Mouse (Mus musculus) cerebellum, adult (tissue): ENCODE results near the gene Hormad1.
"Not testable (repeated sequence)": the region's sequence is repeated elsewhere in the genome, so short reads cannot be mapped to it uniquely, and the experiment has no call there.

Experiments used
- ATAC-seq: cut with Nextera tagmentation; 2 replicates; pipeline ENCODE4 v1.9.2; 2017; ENCODE audit warnings: mild to moderate bottlenecking, moderate library complexity, mixed read lengths; ENCODE audit not compliant: insufficient number of reproducible peaks, low FRiP score, low TSS enrichment

Hormad1 gene

GRCm38 (mm10) chr3:95559437-95559836 lies at the start of gene Hormad1:
Gene Hormad1 (plus strand): TSS chr3:95559677.
- no peak for ATAC-seq

- no peak for ATAC-seq
Observed at GRCm38 (mm10) chr3:95511611-95512180, 47.8 kb upstream of the Hormad1 start.

GRCm38 (mm10) chr3:95516614-95517041 lies 42.8 kb upstream of the Hormad1 start:
- ATAC-seq = no peak

- no peak; the same call in 1 of the 2 replicates for ATAC-seq
Observed at GRCm38 (mm10) chr3:95517493-95517898, 42.0 kb upstream of the Hormad1 start.

GRCm38 (mm10) chr3:95518891-95519290 lies 40.6 kb upstream of the Hormad1 start:
- no peak for ATAC-seq

GRCm38 (mm10) chr3:95519315-95519714 lies 40.2 kb upstream of the Hormad1 start:
- no peak for ATAC-seq

- no peak for ATAC-seq
Observed at GRCm38 (mm10) chr3:95520100-95520499, 39.4 kb upstream of the Hormad1 start.

- ATAC-seq = no peak
Observed at GRCm38 (mm10) chr3:95521168-95521567, 38.3 kb upstream of the Hormad1 start.

GRCm38 (mm10) chr3:95523662-95524061 lies 35.8 kb upstream of the Hormad1 start:
- no peak for ATAC-seq

- ATAC-seq = no peak
Observed at GRCm38 (mm10) chr3:95524673-95525072, 34.8 kb upstream of the Hormad1 start.

- no peak for ATAC-seq
Observed at GRCm38 (mm10) chr3:95526111-95526510, 33.4 kb upstream of the Hormad1 start.

GRCm38 (mm10) chr3:95526622-95527211 lies 32.8 kb upstream of the Hormad1 start, which contains the start of gene Ctss:
Gene Ctss (plus strand): TSS chr3:95526786.
- ATAC-seq = no peak

GRCm38 (mm10) chr3:95529814-95530213 lies 29.7 kb upstream of the Hormad1 start:
- no peak for ATAC-seq

GRCm38 (mm10) chr3:95531025-95531424 lies 28.5 kb upstream of the Hormad1 start:
- no peak for ATAC-seq

- no peak for ATAC-seq
Observed at GRCm38 (mm10) chr3:95533364-95533763, 26.1 kb upstream of the Hormad1 start.

GRCm38 (mm10) chr3:95534927-95535326 lies 24.6 kb upstream of the Hormad1 start:
- ATAC-seq = no peak

- no peak for ATAC-seq
Observed at GRCm38 (mm10) chr3:95538936-95539335, 20.5 kb upstream of the Hormad1 start.

GRCm38 (mm10) chr3:95539837-95540236 lies 19.6 kb upstream of the Hormad1 start:
- no peak for ATAC-seq

GRCm38 (mm10) chr3:95541186-95541585 lies 18.3 kb upstream of the Hormad1 start:
- not testable (repeated sequence) for ATAC-seq

- no peak for ATAC-seq
Observed at GRCm38 (mm10) chr3:95542171-95542570, 17.3 kb upstream of the Hormad1 start.

- no peak for ATAC-seq
Observed at GRCm38 (mm10) chr3:95542981-95543380, 16.5 kb upstream of the Hormad1 start.

- ATAC-seq = no peak
Observed at GRCm38 (mm10) chr3:95550176-95550575, 9.3 kb upstream of the Hormad1 start.
